Mouse (Mus musculus) thymus, postnatal 36 days (tissue): Measurements from ENCODE around the gene AI597479.
"Not testable (repeated sequence)": the region's sequence is repeated elsewhere in the genome, so short reads cannot be mapped to it uniquely, and the experiment has no call there.

Source experiments
- DNase-seq, 2 experiments: peaks; one replicate each; pipeline ENCODE4 v3.0.0; 2022; ENCODE audit warnings: mixed read lengths in 2 of 2

The AI597479 gene

DNA sequence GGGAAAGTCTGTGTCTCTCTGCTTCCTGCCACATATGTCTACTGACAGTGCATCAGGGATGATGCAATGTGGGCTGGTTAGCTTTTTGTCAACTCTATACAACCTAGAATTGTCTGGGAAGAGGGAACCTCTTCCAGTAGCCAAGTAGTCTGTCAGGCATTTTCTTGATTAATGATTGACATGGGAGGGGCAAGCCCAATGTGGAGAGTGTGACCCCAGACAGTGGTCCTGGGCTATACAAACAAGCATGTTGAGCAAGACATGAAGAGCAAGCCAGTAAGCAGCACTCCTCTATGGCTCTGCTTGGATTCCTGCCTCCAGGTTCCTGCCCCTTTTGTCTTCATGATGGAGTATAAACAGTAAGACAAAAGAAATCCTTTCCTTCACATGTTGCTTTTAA lies 28.7 kb downstream of the AI597479 start:
- no peak for DNase-seq

GRCm38 (mm10) chr1:43127820-43128610 lies 29.5 kb downstream of the AI597479 start:
- DNase-seq, result no peak

GRCm38 (mm10) chr1:43130219-43130981 lies 31.9 kb downstream of the AI597479 start:
- no peak for DNase-seq

DNA sequence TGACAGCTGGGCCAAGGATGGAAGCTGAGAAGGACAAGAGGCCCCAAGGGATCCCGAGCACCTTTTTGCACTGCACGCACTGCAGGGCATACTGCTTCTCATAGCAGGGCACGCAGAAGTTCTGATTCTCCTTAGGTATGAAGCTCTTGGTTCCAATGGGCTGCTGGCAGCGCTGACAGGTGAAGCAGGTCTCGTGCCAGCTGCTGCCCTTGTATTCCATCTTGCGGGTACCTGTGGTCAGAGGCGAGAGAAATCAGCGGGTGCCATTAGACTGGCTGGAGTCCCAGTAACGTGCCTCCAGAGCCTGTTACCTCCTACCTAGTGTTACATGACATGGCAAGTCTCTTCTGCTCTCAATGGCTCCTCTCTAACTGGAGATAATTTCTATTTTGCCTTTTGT lies 33.1 kb downstream of the AI597479 start:
- DNase-seq, result no peak

GRCm38 (mm10) chr1:43136488-43137029 lies 38.0 kb downstream of the AI597479 start:
- not testable (repeated sequence) for DNase-seq

DNA sequence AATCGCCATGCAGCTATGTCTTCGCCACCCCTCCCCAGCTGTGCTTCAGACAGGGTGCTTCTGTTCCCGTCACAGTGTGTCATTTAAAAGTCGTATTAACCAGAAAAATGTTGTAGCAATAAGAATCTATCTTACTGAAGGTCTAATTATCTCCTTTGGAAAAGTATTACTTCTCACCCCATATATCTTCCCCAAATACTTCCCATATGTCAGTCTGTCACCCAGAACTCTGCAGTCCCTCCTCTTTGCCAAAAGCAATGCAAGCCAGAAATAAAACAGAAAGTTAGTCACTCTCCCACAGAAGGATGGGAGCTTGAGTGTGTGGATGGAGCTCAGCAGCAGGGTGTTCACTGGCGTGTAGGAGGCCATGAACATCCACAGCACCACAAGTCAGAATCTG lies 38.8 kb downstream of the AI597479 start:
- no peak for DNase-seq

DNA sequence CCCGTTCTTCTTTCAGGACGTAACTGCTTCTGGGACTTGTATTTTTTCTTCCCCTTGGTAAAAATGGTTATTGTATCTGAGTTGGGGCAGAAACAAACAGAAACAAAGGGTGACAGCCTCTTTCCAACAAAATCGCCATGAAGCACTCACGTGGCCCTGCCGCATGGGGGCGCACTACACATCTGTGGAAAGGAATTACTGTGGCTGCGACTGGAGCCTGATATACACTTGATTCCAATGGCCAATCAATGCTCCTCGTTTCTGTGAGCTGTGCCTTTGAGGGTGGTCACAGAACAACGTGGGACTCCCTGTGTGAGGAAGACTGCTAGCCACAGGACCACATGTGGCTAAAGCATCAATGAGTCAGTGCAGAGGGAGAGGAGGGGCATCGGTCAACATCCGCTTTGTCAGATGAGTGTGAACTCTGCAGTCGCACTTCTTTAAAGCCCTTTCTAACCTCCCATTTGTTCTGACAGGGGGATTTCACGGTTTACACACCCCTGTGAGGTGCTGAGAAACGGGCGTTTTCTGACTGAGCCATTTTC lies 39.8 kb downstream of the AI597479 start:
- no peak for DNase-seq

DNA sequence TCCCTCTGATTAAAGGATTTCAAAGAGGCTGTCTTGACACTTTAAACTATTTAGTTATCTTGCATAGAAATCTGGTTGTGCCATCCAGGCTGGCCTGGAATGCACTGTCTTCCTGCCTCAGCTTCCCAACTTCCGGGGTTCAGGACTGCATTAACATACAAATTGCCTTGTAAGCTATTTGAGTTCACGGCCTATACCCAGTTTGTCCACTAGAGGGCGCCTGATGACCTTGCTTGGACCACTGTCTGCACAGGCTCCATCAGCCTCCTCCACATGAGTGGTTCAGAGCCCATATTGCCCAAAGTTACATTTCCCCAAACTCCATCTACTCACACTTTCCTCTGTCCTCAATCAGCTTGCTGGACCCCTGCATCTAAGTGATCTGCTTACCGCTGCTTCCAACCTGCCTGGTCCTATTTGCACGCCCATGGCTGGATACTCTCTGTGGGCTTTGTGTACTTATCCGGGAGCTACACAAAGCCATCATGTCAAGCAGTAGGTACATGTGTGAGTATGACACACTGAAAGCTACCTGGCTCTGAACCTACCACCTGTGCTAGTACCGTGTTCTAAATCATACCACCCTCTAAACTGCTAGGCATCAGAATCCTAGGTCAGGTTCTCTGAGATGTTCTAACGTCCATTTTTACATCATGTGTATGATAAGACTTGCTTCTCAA lies 41.2 kb downstream of the AI597479 start:
- DNase-seq, result peak; percentile 77 to 81

DNA sequence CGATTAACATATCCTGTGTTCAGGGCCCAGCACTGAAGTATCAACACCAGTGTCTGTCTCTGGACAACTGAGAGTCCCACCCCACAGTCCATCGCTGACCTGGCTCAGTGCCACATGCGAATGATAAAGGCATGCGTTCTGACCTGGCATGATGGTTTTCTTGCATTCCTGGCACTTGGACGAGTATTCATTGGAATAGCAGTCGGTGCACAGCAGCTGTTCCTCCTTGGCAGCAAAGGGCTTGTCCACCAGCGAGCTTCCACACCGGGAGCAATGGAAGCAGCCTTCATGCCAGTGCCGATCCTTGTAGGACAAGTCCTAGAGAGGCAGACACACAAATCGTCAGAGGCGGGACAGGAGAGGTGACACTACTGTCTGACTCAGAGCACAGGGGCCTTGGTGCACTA lies 43.0 kb downstream of the AI597479 start:
- DNase-seq, result no peak

DNA sequence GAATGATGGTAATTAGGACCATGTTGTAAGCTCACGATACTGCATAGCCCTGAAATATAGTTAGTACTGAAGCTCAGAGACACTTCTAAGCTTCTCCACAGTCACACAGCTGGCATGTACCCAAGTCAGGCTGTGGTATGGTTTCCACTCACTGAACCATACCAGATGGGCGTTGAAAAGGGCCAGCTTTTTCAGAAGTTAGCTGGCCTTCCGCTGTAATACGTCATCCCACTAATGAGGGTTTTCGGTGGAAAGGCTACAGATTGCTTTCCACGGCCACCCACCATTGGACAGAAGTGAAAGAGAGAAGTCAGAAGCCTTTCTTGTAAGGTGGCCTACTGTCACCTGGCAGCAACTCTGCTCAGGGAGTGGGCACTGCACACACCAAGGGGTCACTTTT lies 44.3 kb downstream of the AI597479 start:
- DNase-seq, result no peak

- no peak for DNase-seq
These were observed 44.8 kb downstream of the AI597479 start for GRCm38 (mm10) chr1:43143284-43143683.

DNA sequence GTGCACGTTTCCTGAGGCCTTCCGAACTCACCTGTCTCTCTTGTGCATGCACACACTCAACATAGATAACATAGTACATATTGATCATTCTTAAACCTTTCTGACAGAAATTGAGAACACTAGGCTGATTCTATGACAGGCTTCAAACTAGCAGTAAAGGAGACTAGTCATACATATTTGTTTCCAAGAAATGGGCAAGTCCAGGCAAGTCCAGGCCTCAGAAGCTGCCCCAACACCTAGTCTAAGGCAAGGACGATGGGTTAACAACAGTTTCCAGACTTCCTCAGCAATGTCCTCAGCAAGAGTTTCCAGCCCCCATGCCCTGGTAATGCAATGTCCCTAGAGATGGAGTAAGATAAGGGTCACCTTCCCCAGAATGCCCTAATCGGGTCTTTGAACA lies 45.3 kb downstream of the AI597479 start:
- DNase-seq, result no peak

- no peak for DNase-seq
These were observed 45.9 kb downstream of the AI597479 start for GRCm38 (mm10) chr1:43144338-43144906.

- DNase-seq, result no peak
These were observed 46.9 kb downstream of the AI597479 start for GRCm38 (mm10) chr1:43145388-43145787.

- no peak for DNase-seq
These were observed 49.0 kb downstream of the AI597479 start for GRCm38 (mm10) chr1:43147474-43147873.

- DNase-seq, result no peak
These were observed 51.7 kb downstream of the AI597479 start for GRCm38 (mm10) chr1:43150225-43150624.

DNA sequence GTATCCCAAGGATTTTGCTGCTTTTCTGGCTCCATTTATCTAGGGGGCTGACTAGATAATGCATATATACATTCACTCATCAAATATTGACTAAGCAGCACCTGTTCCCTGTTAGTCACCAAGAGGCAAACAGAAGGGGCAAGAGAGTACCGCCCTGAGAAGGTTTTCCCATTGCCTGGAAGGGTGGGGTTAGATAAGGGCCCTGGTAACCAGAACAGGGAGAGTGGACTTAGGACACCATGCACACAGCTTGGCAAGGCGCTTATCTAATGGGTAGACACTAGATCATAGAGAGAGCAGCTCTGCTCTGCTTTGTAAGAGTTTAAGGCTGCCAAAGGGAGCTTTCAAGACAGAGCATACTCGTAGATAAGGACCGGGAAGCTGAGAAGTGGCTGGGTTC lies 54.1 kb downstream of the AI597479 start:
- no peak for DNase-seq

- DNase-seq, result no peak
These were observed 55.0 kb downstream of the AI597479 start for GRCm38 (mm10) chr1:43153538-43153937.

DNA sequence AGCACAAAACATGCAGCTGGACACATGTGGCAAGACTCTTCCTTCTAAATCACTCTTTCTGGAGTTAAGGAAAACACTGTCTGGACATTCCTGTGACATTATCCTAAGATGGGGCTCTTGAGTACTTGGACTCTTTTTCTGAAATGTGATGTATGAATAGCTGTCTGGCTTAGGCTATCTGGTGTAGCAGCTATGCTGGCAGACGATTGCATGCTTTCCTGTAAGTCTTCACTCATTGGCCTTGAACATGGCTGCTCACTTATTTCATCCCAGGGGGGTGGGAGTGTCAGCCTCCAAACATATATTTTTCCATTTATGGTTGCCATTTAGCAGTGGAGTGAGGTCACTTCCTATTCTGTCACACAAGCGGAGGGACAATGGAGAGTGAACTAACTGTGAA lies 56.0 kb downstream of the AI597479 start:
- no peak for DNase-seq

GRCm38 (mm10) chr1:43157907-43158306 lies 59.4 kb downstream of the AI597479 start:
- no peak for DNase-seq

- no peak for DNase-seq
These were observed 60.9 kb downstream of the AI597479 start for GRCm38 (mm10) chr1:43159429-43159828.

DNA sequence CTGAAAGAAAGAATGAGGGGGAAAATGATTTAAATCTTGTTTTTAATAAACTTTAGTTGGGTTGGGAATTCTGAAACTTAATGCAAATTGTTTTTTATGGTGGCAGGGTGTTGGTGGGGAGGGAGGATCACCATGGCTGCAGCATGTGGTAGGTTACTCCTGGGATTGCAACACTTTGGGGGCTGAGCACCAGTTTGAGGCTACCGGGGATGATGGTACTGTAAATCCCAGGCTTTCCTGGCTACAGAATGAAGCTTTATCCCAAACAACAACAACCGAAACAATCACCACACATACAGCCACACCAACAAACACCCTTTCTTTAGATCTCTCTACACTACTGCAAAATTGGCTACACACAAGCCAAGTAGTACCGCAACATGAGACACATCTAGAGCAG lies 63.9 kb downstream of the AI597479 start:
- no peak for DNase-seq

DNA sequence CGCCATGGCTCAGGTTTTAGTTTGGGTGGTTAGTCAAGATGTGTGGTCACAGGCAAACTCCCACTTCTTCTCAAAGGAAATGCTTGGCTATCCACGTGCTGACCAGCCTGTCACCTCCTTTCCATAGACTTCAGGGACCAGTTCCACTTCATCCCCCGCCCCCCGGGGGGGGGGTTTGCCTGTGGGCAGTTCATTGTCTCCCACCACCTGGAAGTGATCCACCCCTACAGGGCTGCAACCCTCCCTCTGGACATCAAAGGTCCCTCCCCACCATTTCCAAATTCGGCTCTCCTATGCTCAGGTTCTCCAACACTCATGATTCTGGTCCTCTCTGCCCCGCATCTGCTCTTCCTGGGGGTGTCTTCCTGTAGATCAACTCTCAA lies 64.6 kb downstream of the AI597479 start:
- no peak for DNase-seq
